Mouse (Mus musculus): ENCODE measurements around the gene Ggt1. TPM values are rescaled to one million over a fixed set of nuclear protein-coding genes. Genes with fewer than 3 reads are reported as not detected.

Ggt1 gene
- polyA plus RNA-seq (2012; rRNA removed): 3.4 and 4.0 TPM in 2 replicates

DNA sequence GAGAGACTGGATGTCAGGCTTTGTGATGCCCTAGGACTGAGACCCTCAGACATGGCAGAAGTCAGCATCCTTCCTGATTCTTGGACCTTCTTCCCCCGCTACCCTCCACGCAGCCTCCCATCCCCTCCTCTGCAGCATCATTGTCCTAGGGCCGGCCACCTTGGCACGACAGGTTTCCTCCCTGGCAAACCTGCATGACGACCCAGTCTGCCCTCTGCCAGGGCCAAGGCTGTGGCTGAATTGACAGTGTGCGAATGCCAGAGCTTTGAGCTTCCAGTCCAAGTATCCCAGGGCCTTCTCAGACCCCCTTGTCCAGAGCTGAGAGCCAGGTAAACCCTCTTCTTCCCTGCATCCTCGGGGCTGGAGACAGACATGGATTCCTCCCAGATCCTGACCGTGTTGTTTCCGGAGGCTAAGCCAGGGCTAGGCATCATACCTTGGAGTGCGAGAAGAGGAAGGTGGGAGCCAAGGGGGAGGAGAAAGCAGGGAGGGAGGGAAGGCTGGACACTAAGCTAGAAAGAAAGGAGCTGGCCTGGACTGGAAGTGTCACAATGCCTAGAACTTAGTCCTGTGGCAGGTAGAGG lies at the start of gene Ggt1:
TSS of gene Ggt1 (plus strand) at position 534 of the 584 bp plus-strand sequence.

DNA sequence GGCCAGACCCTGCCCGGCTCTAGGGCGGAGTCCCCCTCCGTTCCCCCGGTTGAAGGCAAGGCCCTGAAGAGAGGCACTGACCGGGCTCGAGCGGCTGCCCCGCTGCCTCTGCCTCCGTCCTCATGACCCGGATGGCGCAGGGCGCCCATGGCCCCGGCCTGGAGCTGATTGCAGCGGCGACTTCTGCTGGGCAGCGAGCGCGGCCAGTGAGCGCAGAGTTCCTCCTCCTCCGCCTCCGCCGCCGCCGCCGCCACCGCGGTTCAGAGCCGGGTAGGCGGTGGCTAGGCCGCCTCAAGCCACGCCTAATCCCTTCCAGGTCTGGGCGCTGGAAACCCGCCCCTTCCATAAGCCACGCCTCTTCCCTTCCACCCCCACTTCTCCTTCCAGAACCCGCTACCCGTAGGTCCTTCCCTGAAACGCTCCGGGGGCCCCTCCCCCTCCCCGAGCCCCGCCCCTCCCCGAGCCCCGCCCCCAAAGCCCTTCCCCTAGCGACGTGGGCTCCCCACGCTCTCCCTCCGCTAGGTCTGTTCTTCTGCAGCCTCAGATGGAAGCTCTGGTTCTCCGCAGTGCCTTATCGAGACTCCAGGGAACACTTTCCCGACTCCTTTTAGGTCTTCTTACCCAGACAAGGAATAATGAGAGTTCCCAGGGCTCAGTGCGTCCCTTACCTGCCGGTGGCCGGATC lies 44.2 kb upstream of the Ggt1 start, which contains the start of gene Snrpd3:
TSS of gene Snrpd3 (plus strand) at position 479 of the 685 bp plus-strand sequence.

DNA sequence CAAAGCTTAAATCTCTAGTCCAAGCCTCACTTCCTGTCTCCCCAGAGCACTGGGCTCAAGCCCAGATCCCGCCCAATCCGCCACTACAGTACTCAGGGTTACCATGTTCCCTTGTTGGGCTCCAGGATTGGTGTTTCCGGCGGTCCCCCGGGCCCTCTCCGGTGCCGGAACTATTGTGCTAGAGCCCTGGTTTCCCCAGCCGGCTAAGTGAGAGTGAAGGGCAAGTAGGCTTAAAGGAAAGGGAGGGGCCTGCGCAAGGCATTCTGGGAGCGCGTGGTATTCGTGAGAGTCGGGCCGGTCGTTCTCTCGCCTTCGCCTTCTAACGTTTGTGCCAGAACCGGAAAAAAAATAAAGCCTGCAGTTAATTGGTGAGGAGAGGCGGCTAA lies 43.7 kb upstream of the Ggt1 start, which contains the start of gene Gucd1:
TSS of gene Gucd1 (minus strand) at position 215 of the 386 bp plus-strand sequence.

DNA sequence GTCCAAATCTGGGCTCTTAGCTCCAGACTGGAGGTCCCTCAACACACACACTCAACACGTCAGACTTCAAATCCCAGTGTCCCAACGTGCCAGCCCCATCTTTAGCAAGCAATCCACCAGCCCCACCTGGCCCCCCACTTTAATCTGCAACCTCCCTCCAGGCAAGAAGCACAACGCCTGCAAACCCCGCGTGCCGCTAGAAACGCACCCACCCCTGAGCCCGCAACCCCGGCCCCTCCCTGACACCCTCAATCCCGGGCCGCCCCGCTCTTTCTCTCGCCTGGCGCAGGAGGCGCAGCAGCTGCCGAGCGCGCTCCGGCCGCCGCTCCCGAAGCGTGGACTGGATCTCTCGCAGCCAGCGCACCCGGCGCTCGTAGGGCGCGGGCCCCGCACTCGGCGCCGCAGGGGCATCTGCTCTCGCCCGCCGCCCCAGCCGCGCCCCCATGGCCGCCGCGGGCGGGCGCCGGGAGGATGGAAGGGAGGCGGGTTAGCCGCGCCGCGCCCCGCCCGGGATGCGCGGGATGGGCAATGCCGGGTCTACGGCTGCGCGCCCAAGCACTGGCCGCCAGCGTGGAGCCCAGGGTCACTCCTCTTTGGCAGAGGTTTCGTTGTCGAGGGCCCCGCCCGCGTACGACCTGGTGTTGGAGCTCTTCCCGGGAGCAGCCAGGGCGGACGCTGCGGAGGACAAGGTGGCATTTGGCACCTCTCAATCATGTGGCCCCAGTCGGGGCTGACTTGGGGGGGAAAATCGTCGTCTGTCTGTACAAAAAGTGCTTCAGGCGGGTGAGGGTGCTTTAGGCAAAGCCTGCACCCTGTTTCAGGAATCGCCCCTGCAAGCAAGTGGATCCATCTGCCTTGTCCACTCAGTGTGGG lies 1.5 kb upstream of the Ggt1 start, which contains the start of gene Lrrc75b:
TSS of gene Lrrc75b (minus strand) at position 655 of the 873 bp plus-strand sequence.

DNA sequence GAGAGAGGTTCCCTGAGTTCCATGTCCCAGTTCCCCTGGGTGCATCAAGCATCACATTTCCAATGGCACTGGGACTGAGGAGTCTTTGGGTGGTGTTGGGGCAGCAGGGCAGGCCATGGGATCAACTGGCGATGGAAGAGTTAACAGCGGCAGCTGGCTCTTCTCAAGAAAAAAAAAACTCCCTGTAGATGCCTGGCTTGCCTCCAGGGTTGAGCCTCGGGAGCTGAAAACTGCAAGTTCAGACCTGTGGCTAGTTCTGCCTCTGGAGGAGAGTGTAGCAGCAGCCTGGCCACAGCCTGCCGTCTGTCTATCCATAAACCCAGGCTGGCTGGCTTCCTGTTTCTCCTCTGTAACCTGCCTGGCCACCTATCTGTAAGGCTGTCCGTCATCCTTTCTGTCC lies 27.7 kb downstream of the Ggt1 start, which contains the start of gene Ggt5:
TSS of gene Ggt5 (plus strand) at position 212 of the 400 bp plus-strand sequence.

Other genes starting within 250 kb of the Ggt1 start
- 5.7 and 7.1 TPM in 2 replicates for gene Adora2a, start 244.7 kb upstream of the Ggt1 start, polyA plus RNA-seq (2012; rRNA removed)
- 0.50 and 0.73 TPM in 2 replicates for gene Upb1, start 160.5 kb upstream of the Ggt1 start, polyA plus RNA-seq (2012; rRNA removed)
- gene Snrpd3, start 44.1 kb upstream of the Ggt1 start, polyA plus RNA-seq (2012; rRNA removed): 8.7 and 16.5 TPM in 2 replicates
- 53.2 and 53.9 TPM in 2 replicates for gene Gucd1, start 43.6 kb upstream of the Ggt1 start, polyA plus RNA-seq (2012; rRNA removed)
- gene Lrrc75b, start 1.3 kb upstream of the Ggt1 start, polyA plus RNA-seq (2012; rRNA removed): 1.7 and 1.8 TPM in 2 replicates
- gene Ggt5, start 27.7 kb downstream of the Ggt1 start, polyA plus RNA-seq (2012; rRNA removed): 193 and 207 TPM in 2 replicates
- gene Susd2, start 82.4 kb downstream of the Ggt1 start, polyA plus RNA-seq (2012; rRNA removed): 26.6 and 31.3 TPM in 2 replicates
- gene Cabin1, start 202.7 kb downstream of the Ggt1 start, polyA plus RNA-seq (2012; rRNA removed): 88.4 and 103 TPM in 2 replicates
- 54.5 and 72.3 TPM in 2 replicates for gene Ddt, start 211.8 kb downstream of the Ggt1 start, polyA plus RNA-seq (2012; rRNA removed)
- 0.26 TPM in 1 of 2 replicates, not detected in the other for gene Gm20441, start 219.3 kb downstream of the Ggt1 start, polyA plus RNA-seq (2012; rRNA removed)
- gene Gstt3, start 219.8 kb downstream of the Ggt1 start, polyA plus RNA-seq (2012; rRNA removed): 21.2 and 24.0 TPM in 2 replicates
- 91.9 and 118 TPM in 2 replicates for gene Gstt1, start 237.0 kb downstream of the Ggt1 start, polyA plus RNA-seq (2012; rRNA removed)

Measured in ovary, adult 2 months (tissue).